Mouse (Mus musculus): Measurements from ENCODE around the gene Zkscan14. TPM values are rescaled to one million over a fixed set of nuclear protein-coding genes. Genes with fewer than 3 reads are reported as not detected.

Gene Zkscan14
- total and polyA plus RNA-seq, 2 experiments from 2014 or later, result 8.6 to 12.5 TPM

- no peaks in the 10 kb centered on the region for H3K9me3 ChIP-seq (ENCODE audit: low read length)
- H3K36me3 ChIP-seq (ENCODE audit: insufficient read depth, low read length), result peaks cover 30% of the 10 kb centered on the region
- H3K27ac ChIP-seq, result peak overlapping the region; percentile 95; the same call in 1 of the 2 replicates
- peak overlapping the region; percentile 90 for H3K4me2 ChIP-seq (ENCODE audit: low read depth, low read length)
- peaks cover 16% of the 10 kb centered on the region for H3K4me1 ChIP-seq (ENCODE audit: insufficient read depth, low read length)
- no peak for DNase-seq (ENCODE audit: low spot score)
- no peak for TF ChIP-seq CTCF (IDR thresholded peaks at IDR 0.05; ENCODE audit: low read depth)
- WGBS, result 53% methylated on average over 5 of the region's 5 CpGs
- 0 out of 2 replicates have a peak, but pooled peaks have one; percentile 3 for ATAC-seq
- peak overlapping the region; percentile 83 for H3K4me3 ChIP-seq (ENCODE audit: low read length)
- H3K9ac ChIP-seq (replicated peaks; ENCODE audit: low read length), result peak overlapping the region; percentile 91
- H3K27me3 ChIP-seq (ENCODE audit: insufficient read depth, low read length), result no peaks in the 10 kb centered on the region
Measured at GRCm38 (mm10) chr5:145190373-145190772, 11.3 kb downstream of the Zkscan14 start.

GRCm38 (mm10) chr5:145189416-145189815 lies 12.3 kb downstream of the Zkscan14 start:
- H3K4me2 ChIP-seq (ENCODE audit: low read depth, low read length), result 0 out of 2 replicates have a peak overlapping the region, but pooled peaks have one; percentile 90
- ATAC-seq, result no peak
- no peak for DNase-seq (ENCODE audit: low spot score)

GRCm38 (mm10) chr5:145185244-145185643 lies 16.4 kb downstream of the Zkscan14 start:
- ATAC-seq (no peak), DNase-seq (ENCODE audit: low spot score) (no peak)
- Histone ChIP-seq H3K9me3 (ENCODE audit: low read length) (no peaks in the 10 kb centered on the region), H3K27ac (no peak overlapping the region), H3K36me3 (ENCODE audit: insufficient read depth, low read length) (peaks cover 56% of the 10 kb centered on the region), H3K27me3 (ENCODE audit: insufficient read depth, low read length) (no peaks in the 10 kb centered on the region), H3K9ac (replicated peaks; ENCODE audit: low read length) (no peak overlapping the region), H3K4me1 (ENCODE audit: insufficient read depth, low read length) (peaks cover 6% of the 10 kb centered on the region), H3K4me3 (ENCODE audit: low read length) (no peak overlapping the region), H3K4me2 (ENCODE audit: low read depth, low read length) (no peak overlapping the region)
- TF ChIP-seq CTCF (IDR thresholded peaks at IDR 0.05; ENCODE audit: low read depth), result no peak
- WGBS, result 93% methylated on average over 2 of the region's 2 CpGs

More at GRCm38 (mm10) chr5:145189416-145189815, 12.3 kb downstream of the Zkscan14 start:
- Histone ChIP-seq H3K9me3 (ENCODE audit: low read length) (no peaks in the 10 kb centered on the region), H3K9ac (replicated peaks; ENCODE audit: low read length) (no peak overlapping the region), H3K27me3 (ENCODE audit: insufficient read depth, low read length) (no peaks in the 10 kb centered on the region), H3K36me3 (ENCODE audit: insufficient read depth, low read length) (peaks cover 27% of the 10 kb centered on the region), H3K4me1 (ENCODE audit: insufficient read depth, low read length) (peaks cover 16% of the 10 kb centered on the region), H3K4me3 (ENCODE audit: low read length) (no peak overlapping the region), H3K27ac (no peak overlapping the region)
- TF ChIP-seq CTCF (IDR thresholded peaks at IDR 0.05; ENCODE audit: low read depth), result no peak
- WGBS, result 96% methylated on average over 6 of the region's 6 CpGs

GRCm38 (mm10) chr5:145178461-145178980 lies 23.1 kb downstream of the Zkscan14 start:
- WGBS, result 87% methylated on average over 18 of the region's 18 CpGs
- H3K9me3 ChIP-seq (ENCODE audit: low read length), result no peaks in the 10 kb centered on the region
- DNase-seq (ENCODE audit: low spot score) (no peak), ATAC-seq (no peak)
- no peaks in the 10 kb centered on the region for H3K27me3 ChIP-seq (ENCODE audit: insufficient read depth, low read length)
- peaks cover 73% of the 10 kb centered on the region for H3K36me3 ChIP-seq (ENCODE audit: insufficient read depth, low read length)
- H3K4me2 ChIP-seq (ENCODE audit: low read depth, low read length), result no peak overlapping the region
- no peaks in the 10 kb centered on the region for H3K4me1 ChIP-seq (ENCODE audit: insufficient read depth, low read length)
- H3K4me3 ChIP-seq (ENCODE audit: low read length), result no peak overlapping the region
- H3K9ac ChIP-seq (replicated peaks; ENCODE audit: low read length), result no peak overlapping the region
- no peak overlapping the region for H3K27ac ChIP-seq
- TF ChIP-seq CTCF (IDR thresholded peaks at IDR 0.05; ENCODE audit: low read depth), result no peak

- ATAC-seq (peak; percentile 57; the same call in 1 of the 2 replicates), DNase-seq (ENCODE audit: low spot score) (no peak)
- Histone ChIP-seq H3K4me2 (ENCODE audit: low read depth, low read length) (peak overlapping the region; percentile 93), H3K9ac (replicated peaks; ENCODE audit: low read length) (peak overlapping the region; percentile 85), H3K4me3 (ENCODE audit: low read length) (peak overlapping the region; percentile 91), H3K27ac (peak overlapping the region; percentile 74; the same call in 1 of the 2 replicates), H3K4me1 (ENCODE audit: insufficient read depth, low read length) (peaks cover 13% of the 10 kb centered on the region), H3K9me3 (ENCODE audit: low read length) (no peaks in the 10 kb centered on the region), H3K36me3 (ENCODE audit: insufficient read depth, low read length) (peaks cover 18% of the 10 kb centered on the region), H3K27me3 (ENCODE audit: insufficient read depth, low read length) (no peaks in the 10 kb centered on the region)
- under 1% methylated on average over 27 of the region's 28 CpGs for WGBS
- TF ChIP-seq CTCF (IDR thresholded peaks at IDR 0.05; ENCODE audit: low read depth), result no peak
Measured at GRCm38 (mm10) chr5:145167306-145167661, 34.4 kb downstream of the Zkscan14 start.

- H3K4me1 ChIP-seq (ENCODE audit: insufficient read depth, low read length), result peaks cover 13% of the 10 kb centered on the region
- H3K9ac ChIP-seq (replicated peaks; ENCODE audit: low read length), result peak within 1 kb of the TSS; percentile 85
- H3K27me3 ChIP-seq (ENCODE audit: insufficient read depth, low read length), result no peaks in the 10 kb centered on the region
- H3K4me2 ChIP-seq (ENCODE audit: low read depth, low read length), result peak within 1 kb of the TSS; percentile 93
- H3K36me3 ChIP-seq (ENCODE audit: insufficient read depth, low read length), result peaks cover 18% of the 10 kb centered on the region
- H3K4me3 ChIP-seq (ENCODE audit: low read length), result peak within 1 kb of the TSS; percentile 91
- 0 out of 2 replicates have a peak, but pooled peaks have one; percentile 6 for TF ChIP-seq CTCF (IDR thresholded peaks at IDR 0.05; ENCODE audit: low read depth)
- WGBS, result 1% methylated on average over 51 of the region's 51 CpGs
- peak; percentile 96 for ATAC-seq
- H3K9me3 ChIP-seq (ENCODE audit: low read length), result no peaks in the 10 kb centered on the region
- DNase-seq (ENCODE audit: low spot score), result peak; percentile 99
- peak within 1 kb of the TSS; percentile 74; the same call in 1 of the 2 replicates for H3K27ac ChIP-seq
Measured at GRCm38 (mm10) chr5:145166536-145167305, 34.9 kb downstream of the Zkscan14 start, which contains the start of the genes Ptcd1 and Cpsf4. TSS of gene Ptcd1 (minus strand) at chr5:145167108. TSS of gene Cpsf4 (plus strand) at chr5:145167213.
